Mouse (Mus musculus) MEL-GATA-1-ER (cell line): ENCODE results near the gene Inmt.

Source experiments
- DNase-seq: peaks from one replicate; pipeline ENCODE4 v3.0.0-alpha.2; 2012; ENCODE audit warnings: low read depth; ENCODE audit errors: extremely low read depth

The Inmt gene

DNA sequence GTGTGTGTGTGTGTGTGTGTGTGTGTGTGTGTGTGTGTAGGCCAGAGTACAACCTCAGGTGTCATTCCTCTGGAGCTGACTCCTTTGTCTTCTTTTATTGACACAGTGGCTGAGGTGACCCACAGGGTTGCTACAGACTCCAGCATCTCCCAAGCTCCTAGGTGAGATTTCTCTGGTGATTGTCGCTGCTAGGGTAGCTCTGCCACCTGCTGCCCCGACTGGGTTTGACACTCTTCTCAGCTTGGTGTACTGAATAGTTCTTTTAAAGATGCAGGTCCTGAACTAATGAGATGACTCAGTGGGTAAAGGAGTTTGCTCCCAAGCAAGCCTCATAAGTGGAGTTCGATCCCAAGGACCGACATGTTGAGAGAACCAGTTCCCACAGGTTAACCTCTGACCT, 3.2 kb downstream of the Inmt start:
- no peak for DNase-seq

DNA sequence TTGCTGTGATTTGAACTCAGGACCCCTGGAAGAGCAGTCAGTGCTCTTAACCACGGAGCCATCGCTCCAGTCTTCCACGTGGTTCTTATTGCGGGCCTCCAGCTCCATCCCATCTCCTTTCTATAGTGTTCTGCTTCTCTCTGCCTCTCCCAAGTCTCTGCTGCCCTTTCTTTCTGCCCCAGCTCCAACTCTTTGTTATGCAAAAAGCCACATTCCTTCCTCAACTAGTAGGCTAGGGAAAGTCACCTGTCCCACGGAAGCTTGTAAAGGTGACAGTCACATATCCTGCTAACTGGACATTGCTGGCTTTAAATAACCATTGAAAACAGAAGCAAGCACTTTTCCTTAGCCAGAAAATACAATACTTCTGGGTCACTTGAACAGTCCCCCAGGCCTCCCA, 5.0 kb downstream of the Inmt start:
- DNase-seq: no peak

DNA sequence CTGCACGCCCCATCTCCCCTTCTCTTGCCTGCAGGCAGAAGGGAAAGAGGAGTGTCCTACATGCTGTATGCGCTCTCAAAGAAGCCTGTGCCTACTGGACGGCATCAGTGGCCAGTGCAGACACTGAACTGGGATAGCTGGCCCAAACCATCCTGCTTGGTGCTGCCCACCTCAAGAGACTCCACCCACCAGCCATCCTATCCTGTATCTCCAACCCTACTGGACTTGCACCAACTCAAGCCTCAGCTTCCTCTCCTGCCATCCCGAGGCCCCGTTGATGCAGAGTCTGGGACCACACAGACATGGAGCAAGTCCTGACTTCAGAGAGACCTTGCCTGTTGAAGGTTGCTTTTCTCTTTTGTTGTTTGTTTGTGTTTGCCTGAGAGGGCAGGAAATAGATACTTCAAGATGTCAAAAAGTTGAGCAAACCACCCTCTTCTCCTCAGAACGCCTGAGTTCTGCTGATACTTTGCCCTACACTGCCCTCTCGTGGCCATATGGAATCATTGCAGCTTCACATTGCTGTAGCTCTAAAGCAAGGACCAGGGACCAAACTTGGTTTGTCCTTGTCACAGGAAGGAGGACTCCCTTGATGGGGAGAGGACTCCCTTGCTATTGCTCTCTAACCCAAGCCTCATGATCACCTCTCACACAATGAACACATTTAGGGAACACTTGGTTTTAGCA, 7.9 kb downstream of the Inmt start:
- DNase-seq: peak; percentile 51

DNA sequence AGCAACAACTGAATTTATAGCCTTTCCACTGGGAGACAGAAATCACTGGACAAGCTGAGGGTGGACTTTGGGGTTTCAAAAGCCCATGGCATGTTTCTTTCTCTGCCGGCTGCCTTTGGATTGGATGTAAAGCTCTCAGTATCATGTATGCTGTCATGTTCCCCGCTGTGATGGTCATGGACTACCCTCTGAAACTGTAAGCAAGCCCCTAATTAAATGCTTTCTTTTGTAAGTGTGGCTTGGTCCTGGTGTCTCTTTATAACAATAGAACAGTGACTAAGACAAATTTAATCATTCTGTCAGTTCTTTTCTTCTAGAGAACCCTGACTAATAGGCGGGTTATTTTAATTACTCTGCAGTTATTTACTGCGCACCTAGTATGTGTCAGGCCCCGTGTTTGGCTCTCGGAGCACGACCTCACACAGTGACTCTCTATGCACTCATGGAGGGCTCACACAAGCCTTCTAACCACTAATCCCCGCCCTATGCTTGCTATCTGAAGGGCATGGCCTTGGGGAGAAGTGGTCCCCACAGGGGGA, 11.7 kb downstream of the Inmt start:
- DNase-seq: no peak

DNA sequence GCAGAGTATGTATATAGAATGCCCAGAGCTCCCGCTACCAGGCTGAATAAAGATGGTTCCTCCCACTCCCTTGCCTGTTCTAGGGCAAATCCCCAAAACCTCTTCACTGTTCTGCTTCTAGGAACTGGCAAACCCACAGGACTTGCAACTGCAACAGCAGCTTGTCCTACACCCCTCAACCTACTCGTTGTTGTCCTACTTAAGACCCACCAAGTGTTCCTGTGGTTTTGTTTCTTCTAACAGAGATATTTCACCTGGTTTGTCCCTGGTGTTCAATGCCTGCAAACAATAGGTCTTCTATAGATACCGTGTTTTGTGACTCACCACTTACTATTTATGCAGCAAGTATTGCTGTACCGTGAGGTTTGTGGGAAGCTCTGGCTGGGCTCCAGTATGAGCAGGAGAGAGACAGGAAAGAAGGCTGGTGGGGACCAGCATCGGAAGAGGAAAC, 13.5 kb downstream of the Inmt start:
- DNase-seq: no peak

DNA sequence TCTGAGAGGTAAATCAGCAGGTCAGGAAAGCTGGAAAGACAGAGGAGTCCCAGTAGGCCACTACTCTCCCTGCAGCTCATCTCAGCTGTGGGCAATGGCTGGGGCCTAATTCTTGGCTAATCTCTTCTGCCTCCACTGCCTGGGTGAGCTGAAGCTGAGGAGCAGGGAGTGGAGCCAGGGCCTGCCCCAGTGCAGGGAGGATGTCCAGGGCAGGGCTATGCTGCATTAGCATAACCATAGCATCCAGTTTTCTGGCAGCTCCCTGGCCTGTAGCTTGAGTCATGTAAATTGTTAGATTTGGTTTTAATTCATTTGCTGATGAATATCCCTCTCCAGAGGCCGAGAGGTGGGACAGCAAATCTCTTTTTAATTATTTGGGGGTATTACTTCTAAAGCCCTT, 15.6 kb downstream of the Inmt start:
- no peak for DNase-seq

DNA sequence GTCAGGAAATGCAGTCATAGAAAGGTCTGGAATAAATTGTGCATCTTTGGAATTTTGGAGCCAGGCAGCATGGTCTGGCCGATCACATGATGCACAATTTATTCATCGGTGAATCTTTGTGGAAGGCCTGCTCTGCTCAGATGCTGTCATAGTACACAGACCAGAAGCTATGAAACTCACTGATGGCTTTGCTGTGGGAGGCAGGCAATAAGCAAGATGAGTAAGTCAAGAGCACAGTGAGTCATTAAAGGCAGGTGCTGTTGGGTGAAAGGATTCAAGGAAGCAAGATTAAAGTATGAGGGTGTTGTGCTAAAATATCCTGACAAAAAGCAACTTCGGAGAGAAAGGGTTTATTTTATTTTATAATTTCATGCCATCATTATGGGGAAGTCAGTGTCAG, 22.6 kb downstream of the Inmt start:
- no peak for DNase-seq

DNA sequence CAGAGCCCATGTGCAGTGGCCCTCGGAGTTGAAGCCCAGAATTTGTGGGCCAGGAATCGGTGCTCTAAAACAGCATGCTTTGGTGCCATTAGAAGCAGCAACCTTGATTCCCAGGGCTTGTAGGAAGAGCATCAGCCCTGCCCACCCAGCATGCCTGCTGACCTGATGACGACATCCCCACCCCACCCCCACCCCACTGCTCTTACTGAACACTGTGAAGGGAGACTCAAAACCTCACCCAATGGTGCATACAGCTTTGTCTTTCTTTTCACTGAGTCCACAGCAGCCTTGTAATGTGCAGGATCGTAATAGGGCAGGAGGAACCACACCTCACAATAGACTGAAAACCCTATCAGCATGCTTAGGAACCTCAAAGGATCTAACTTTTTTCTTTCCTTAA, 28.7 kb downstream of the Inmt start:
- no peak for DNase-seq

DNA sequence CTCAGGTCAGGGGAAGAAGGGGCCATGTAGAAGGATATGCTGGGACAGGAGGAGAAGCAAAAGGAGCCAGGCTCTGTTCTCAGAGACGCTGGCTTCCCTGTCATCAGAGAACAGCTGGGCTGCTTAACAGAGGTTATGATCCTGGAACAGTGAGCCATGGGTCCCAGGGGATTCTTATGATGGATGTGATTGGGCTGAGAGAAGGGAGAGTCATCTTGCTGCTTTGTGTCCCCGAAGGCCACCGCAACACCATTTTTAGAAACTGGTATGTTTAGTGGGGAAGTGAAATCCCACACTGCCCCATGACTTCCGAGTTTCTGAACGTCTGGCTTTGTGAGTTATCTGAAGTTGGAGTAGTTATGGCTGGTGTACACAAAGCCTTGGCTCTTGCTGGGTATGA, 29.6 kb downstream of the Inmt start:
- no peak for DNase-seq

DNA sequence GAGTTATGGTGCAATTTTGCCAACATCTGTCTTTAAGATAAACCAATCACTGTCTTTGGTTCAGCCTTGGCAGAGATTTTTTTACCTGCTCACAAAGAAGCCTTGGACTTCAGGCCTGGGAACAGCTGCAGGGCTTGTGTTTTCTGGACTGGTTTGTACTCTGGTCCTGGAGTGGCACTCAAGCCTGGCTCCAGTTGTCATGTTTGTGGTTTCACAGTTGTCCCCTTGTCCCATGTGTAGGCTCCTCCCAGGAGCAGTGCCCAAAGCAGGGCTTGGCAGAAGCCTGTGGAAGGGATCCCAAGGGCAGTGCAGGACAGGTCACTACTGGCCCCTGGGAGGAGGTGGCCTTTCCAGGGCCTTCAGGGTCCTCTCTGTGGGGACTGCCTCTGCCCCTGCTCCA, 36.5 kb downstream of the Inmt start:
- DNase-seq: no peak

DNA sequence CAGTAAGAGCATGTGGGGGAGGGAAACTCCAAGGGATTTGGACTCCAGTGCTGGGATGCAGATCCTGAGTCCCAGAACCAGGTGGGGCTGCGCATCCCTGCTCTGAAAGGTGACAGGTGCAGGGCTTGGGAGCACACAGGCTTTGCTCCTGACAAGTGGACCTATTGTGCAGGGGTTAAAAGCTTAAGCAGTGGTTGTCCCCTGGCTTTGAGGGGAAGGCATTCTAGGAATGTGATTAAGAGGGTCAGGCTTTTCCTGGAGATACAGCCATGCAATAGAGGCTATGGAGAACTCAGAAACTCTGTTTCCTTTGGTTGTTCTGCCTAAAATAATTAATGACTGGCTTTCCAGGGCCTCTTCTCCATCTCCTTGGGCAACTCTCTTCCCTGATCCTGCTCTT, 41.4 kb downstream of the Inmt start:
- no peak for DNase-seq

DNA sequence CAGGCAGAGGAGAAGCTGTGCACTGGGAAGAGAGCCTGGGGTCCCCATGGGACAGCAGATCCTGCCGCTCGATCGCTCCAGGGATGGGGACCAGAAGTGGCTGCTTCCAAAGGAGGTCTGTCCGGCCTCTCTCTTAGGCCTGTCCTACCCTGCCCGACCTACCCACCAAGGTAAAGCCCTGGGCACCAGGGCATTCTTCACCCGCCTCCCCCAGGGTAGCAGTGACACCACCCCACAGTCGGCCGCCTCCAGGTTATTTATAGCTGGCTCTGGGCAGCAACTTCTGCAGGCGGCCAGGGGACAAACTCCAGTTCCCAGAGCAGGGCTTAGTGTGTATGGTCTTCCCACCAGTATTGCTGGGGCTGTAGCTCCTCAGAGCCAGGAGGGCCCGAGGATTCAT, 42.0 kb downstream of the Inmt start, which contains the start of gene Crhr2:
TSS of gene Crhr2 (minus strand) at position 223 of the 400 bp plus-strand sequence.
- DNase-seq: no peak

DNA sequence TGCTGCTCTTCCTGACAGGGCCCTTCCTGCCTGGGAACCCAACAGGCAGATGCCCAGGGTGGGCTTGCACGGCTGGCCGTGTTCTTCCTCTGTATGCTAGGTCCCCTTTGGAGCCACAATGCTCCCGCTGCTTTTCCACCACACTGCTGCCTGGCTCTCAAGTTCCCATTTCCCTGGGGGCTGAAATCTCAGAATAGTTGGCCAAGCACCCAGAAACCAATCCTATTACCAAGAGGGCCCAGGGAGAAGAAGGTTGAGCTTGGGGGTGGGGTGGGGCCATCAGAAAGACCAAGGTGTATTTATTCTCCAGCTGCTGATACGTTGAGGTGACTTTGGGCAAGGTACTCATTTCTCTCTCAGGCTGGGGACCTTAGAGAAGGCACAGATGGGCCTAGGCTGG, 43.5 kb downstream of the Inmt start:
- DNase-seq: no peak

DNA sequence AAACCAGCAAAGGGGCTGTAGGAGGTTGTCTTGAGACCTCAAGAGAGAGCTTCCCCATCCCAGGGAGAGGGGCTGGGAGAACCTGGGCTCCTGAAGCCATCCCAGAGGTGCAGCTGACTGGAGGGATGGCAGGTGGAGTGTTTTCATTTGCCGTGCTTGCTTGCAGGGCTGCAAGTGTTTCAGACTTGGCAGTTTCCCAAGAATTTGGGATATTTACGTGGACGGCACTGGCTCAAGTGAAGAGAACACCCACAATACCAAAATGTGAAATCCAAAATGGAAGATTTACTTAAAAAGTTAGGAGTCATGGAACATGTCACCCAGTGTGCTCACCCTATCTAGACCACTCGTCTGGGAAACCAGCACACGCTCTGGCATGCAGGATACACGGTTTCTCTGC, 44.2 kb downstream of the Inmt start:
- no peak for DNase-seq

DNA sequence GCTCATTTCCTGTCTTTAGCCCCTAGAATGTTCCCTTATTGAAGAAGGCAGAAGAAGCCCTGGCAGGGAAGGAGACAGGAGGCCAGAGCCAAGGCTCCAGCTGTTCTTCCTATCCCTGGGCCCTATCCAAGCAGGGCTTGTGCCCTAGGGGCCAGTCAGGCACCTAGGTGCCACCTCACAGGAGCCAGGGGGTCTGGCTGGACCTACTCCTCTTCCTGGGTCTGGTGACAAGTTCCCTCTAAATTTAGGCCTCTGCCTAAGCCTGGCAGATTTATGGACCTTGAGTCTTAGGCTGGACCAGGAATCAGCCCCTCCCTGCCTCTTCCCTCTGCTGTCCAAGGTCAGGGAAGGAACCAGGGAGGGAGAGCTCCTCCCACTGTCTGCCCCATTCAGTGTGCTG, 46.5 kb downstream of the Inmt start:
- DNase-seq: no peak

DNA sequence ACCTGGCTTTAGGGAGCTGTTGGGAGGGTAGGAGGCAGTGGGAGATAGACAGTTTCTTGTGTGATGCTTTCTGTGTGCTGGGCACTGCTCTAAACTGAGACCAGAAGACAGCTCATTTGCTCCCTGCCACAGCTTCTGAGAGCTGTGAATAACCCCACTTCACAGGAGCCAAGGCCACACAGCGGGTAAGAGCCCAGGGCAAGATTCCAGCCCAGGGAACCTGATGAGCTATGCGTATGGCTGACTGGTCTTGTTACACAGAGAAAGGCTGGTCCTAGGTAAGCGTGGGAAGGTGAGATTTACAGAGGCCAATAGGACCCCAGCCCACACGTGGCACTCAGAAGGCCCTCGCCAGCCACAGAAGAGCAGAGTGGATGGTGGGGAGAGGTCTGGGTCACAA, 48.3 kb downstream of the Inmt start:
- no peak for DNase-seq

DNA sequence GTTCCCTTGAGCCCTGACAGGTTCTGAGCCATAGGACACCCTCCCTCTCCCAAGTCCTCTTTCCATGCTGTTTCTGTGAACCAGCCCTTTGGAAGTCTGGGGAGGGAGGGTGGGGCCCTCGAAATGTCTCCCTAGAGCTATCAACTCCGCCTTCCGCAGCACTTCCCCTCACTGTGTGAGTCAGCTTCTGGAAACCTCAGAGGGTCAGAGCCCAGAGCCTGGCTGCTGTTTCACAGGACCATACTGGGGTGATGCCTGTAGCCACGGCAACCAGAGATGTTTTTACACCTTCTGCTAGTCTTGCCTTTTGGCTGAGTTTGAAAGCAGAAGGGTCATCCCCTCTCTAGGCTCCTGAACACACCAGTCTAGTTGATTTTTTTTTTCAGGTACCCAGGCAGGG, 51.8 kb downstream of the Inmt start:
- DNase-seq: no peak
